Mouse (Mus musculus): ENCODE data around the gene Slc22a19. TPM values are rescaled to one million over a fixed set of nuclear protein-coding genes. Genes with fewer than 3 reads are reported as not detected.

Slc22a19 gene
- total and polyA plus RNA-seq, 3 experiments, result not detected

- TF ChIP-seq CTCF (conservative IDR thresholded peaks at IDR 0.05 in 1 of 2, IDR thresholded peaks at IDR 0.05 in 1 of 2; ENCODE audit: low read depth in 2 of 2, low read length in 2 of 2) (no peak), TCF12 (IDR thresholded peaks at IDR 0.05; ENCODE audit: low read depth, low read length) (no peak), RAD21 (IDR thresholded peaks at IDR 0.05; ENCODE audit: low read depth, low read length) (no peak), SMC3 (IDR thresholded peaks at IDR 0.05; ENCODE audit: low read depth, low read length) (no peak)
- Histone ChIP-seq H3K4me3 (replicated peaks in 1 of 3; ENCODE audit: low read depth in 2 of 3, low read length in 2 of 3, poor library complexity in 1 of 3) (no peak overlapping the region), H3K36me3 (replicated peaks in 1 of 2; ENCODE audit: control insufficient read depth in 1 of 2, insufficient read depth in 1 of 2, low read length in 1 of 2) (no peaks in the 10 kb centered on the region), H3K4me1 (ENCODE audit: control insufficient read depth in 1 of 2, insufficient read depth in 2 of 2) (no peaks in the 10 kb centered on the region), H3K27me3 (replicated peaks) (no peaks in the 10 kb centered on the region), H3K27ac (ENCODE audit: insufficient read depth, low read depth) (no peak overlapping the region), H3K9me3 (replicated peaks; ENCODE audit: low read length) (no peaks in the 10 kb centered on the region), H3K4me2 (ENCODE audit: insufficient read depth, low read depth, poor library complexity, severe bottlenecking) (no peak overlapping the region), H3K79me2 (replicated peaks; ENCODE audit: control insufficient read depth, extremely low read depth, insufficient read depth, poor library complexity, severe bottlenecking) (no peaks in the 10 kb centered on the region), H3K9ac (ENCODE audit: insufficient read depth, low read depth) (no peak overlapping the region)
- dilution Hi-C loops (cut with MboI; ENCODE audit: extremely low pct_ligation_motif_present, extremely low pct_unique_long_range_greater_than_20kb, low sequenced_read_pairs), result no loop called here
- no peak for DNase-seq (ENCODE audit: extremely low read depth)
- in situ Hi-C loops (cut with MboI; ENCODE audit: low pct_ligation_motif_present, low pct_unique_long_range_greater_than_20kb, low sequenced_read_pairs), result no loop called here
Observed at GRCm38 (mm10) chr19:7687988-7688387, 23.1 kb downstream of the Slc22a19 start.

DNA sequence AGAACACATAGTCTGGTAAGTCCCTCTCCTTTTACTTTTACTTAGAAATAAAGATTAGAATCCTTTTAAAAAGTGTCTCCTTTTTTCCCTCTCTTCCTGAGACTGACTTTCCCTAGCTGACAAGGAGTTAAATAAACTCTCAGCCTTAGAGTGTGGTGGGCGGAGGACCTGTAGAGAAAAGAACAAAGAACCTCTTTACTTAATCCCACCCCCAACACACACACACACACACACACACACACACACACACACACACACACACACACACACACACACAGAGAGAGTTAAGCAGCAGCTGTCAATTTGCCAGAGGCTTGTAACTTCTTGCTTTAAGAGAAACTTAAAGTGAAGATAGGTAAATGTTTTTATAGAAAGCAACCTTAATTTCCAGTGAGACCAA, 39.1 kb downstream of the Slc22a19 start:
- Histone ChIP-seq H3K36me3 (replicated peaks in 1 of 2; ENCODE audit: control insufficient read depth in 1 of 2, insufficient read depth in 1 of 2, low read length in 1 of 2) (no peaks in the 10 kb centered on the region), H3K9me3 (replicated peaks; ENCODE audit: low read length) (no peaks in the 10 kb centered on the region), H3K79me2 (replicated peaks; ENCODE audit: control insufficient read depth, extremely low read depth, insufficient read depth, poor library complexity, severe bottlenecking) (no peaks in the 10 kb centered on the region), H3K4me3 (replicated peaks in 1 of 3; ENCODE audit: low read depth in 2 of 3, low read length in 2 of 3, poor library complexity in 1 of 3) (no peak overlapping the region), H3K9ac (ENCODE audit: insufficient read depth, low read depth) (no peak overlapping the region), H3K27me3 (replicated peaks) (no peaks in the 10 kb centered on the region), H3K27ac (ENCODE audit: insufficient read depth, low read depth) (no peak overlapping the region), H3K4me2 (ENCODE audit: insufficient read depth, low read depth, poor library complexity, severe bottlenecking) (no peak overlapping the region), H3K4me1 (ENCODE audit: control insufficient read depth in 1 of 2, insufficient read depth in 2 of 2) (no peaks in the 10 kb centered on the region)
- TF ChIP-seq SIN3A (IDR thresholded peaks at IDR 0.05; ENCODE audit: low read length), result no peak
- TF ChIP-seq POLR2AphosphoS2 (IDR thresholded peaks at IDR 0.05; ENCODE audit: low read depth, low read length), result no peak
- TF ChIP-seq E2F4 (IDR thresholded peaks at IDR 0.05; ENCODE audit: insufficient replicate concordance, low read depth, low read length), result no peak
- in situ Hi-C loops (cut with MboI; ENCODE audit: low pct_ligation_motif_present, low pct_unique_long_range_greater_than_20kb, low sequenced_read_pairs), result no loop called here
- DNase-seq (ENCODE audit: extremely low read depth), result no peak
- dilution Hi-C loops (cut with MboI; ENCODE audit: extremely low pct_ligation_motif_present, extremely low pct_unique_long_range_greater_than_20kb, low sequenced_read_pairs), result no loop called here

DNA sequence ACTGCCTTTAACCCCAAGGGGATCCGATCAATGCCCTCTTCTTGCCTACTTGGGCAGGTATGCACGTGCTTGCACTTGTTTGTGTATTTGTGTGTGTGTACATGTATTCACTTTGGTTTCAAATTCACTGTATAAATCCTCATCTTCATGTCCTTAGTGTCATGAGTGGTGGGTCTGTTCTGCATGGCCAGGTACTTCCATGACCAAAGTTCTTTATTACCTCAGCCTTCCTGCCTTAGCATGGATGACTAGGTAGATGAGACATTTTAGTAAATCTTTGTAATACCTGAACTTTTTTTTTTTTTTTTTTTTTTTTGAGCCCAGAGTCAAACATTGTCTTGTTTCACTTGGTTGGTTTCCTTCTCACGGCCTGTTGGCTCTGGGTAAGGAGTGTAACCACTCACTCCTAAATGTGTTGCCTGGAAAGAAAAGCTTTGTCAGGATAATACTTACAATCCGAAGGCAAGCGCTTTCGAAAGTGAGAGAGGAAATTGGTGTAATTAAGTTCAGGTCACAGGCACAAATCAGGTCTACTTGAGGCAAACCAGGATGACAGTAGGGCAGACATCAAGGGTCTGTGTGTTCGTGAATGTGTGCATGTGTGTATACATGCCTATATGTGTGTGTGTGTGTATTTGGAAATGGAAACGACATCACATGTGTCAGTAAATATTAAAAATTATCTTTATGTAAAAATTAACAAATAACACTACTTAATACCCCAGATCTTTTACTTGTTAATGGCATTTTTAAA, 62.0 kb downstream of the Slc22a19 start:
- no peak for DNase-seq (ENCODE audit: extremely low read depth)
- H3K79me2 ChIP-seq (replicated peaks; ENCODE audit: control insufficient read depth, extremely low read depth, insufficient read depth, poor library complexity, severe bottlenecking), result no peaks in the 10 kb centered on the region
- TF ChIP-seq MXI1 (IDR thresholded peaks at IDR 0.05; ENCODE audit: low read depth, low read length), result no peak
- peak; percentile 46 for TF ChIP-seq ZNF384 (IDR thresholded peaks at IDR 0.05; ENCODE audit: low read depth, low read length)
- no peak for TF ChIP-seq CHD1 (IDR thresholded peaks at IDR 0.05; ENCODE audit: low read depth, low read length)
- TF ChIP-seq IRF4 (IDR thresholded peaks at IDR 0.05; ENCODE audit: low read depth, low read length), result no peak
- TF ChIP-seq E2F4 (IDR thresholded peaks at IDR 0.05; ENCODE audit: insufficient replicate concordance, low read depth, low read length), result no peak
- no peak for TF ChIP-seq TBP (conservative IDR thresholded peaks at IDR 0.05; ENCODE audit: low read depth, low read length)
- no peak for TF ChIP-seq MAZ (IDR thresholded peaks at IDR 0.05; ENCODE audit: low read depth, low read length)
- TF ChIP-seq SMC3 (IDR thresholded peaks at IDR 0.05; ENCODE audit: low read depth, low read length), result no peak
- no peaks in the 10 kb centered on the region for H3K36me3 ChIP-seq (replicated peaks in 1 of 2; ENCODE audit: control insufficient read depth in 1 of 2, insufficient read depth in 1 of 2, low read length in 1 of 2)
- H3K9ac ChIP-seq (ENCODE audit: insufficient read depth, low read depth), result no peak overlapping the region
- no peak overlapping the region for H3K4me3 ChIP-seq (replicated peaks in 1 of 3; ENCODE audit: low read depth in 2 of 3, low read length in 2 of 3, poor library complexity in 1 of 3)
- H3K4me1 ChIP-seq (ENCODE audit: control insufficient read depth in 1 of 2, insufficient read depth in 2 of 2), result no peaks in the 10 kb centered on the region
- no peak overlapping the region for H3K4me2 ChIP-seq (ENCODE audit: insufficient read depth, low read depth, poor library complexity, severe bottlenecking)
- H3K27me3 ChIP-seq (replicated peaks), result no peaks in the 10 kb centered on the region
- no peaks in the 10 kb centered on the region for H3K9me3 ChIP-seq (replicated peaks; ENCODE audit: low read length)
- no peak overlapping the region for H3K27ac ChIP-seq (ENCODE audit: insufficient read depth, low read depth)
- dilution Hi-C loops (cut with MboI; ENCODE audit: extremely low pct_ligation_motif_present, extremely low pct_unique_long_range_greater_than_20kb, low sequenced_read_pairs), result no loop called here
- in situ Hi-C loops (cut with MboI; ENCODE audit: low pct_ligation_motif_present, low pct_unique_long_range_greater_than_20kb, low sequenced_read_pairs), result no loop called here

Data from CH12.LX (cell line).